Mouse (Mus musculus) v-Abl transformed pro-B cells (cell line): ENCODE data around the gene Cebpa.

Experiments
- in situ Hi-C, 2 experiments: fragments of 400-800 bp; cut with MboI; formaldehyde crosslinking; loops; one replicate each; pipeline ENCODE4 v1.15.1; 2025; ENCODE audit not compliant: unreplicated experiment in 2 of 2

Cebpa gene

DNA sequence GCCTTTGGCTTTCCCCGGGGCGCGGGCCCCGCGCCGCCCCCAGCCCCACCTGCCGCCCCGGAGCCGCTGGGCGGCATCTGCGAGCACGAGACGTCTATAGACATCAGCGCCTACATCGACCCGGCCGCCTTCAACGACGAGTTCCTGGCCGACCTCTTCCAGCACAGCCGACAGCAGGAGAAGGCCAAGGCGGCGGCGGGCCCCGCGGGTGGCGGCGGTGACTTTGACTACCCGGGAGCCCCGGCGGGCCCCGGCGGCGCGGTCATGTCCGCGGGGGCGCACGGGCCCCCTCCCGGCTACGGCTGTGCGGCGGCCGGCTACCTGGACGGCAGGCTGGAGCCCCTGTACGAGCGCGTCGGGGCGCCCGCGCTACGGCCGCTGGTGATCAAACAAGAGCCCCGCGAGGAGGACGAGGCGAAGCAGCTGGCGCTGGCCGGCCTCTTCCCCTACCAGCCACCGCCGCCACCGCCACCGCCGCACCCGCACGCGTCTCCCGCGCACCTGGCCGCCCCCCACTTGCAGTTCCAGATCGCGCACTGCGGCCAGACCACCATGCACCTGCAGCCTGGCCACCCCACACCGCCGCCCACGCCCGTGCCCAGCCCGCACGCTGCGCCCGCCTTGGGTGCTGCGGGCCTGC, 533 bp downstream of the Cebpa start:
- in situ Hi-C loops, result no loop called here

DNA sequence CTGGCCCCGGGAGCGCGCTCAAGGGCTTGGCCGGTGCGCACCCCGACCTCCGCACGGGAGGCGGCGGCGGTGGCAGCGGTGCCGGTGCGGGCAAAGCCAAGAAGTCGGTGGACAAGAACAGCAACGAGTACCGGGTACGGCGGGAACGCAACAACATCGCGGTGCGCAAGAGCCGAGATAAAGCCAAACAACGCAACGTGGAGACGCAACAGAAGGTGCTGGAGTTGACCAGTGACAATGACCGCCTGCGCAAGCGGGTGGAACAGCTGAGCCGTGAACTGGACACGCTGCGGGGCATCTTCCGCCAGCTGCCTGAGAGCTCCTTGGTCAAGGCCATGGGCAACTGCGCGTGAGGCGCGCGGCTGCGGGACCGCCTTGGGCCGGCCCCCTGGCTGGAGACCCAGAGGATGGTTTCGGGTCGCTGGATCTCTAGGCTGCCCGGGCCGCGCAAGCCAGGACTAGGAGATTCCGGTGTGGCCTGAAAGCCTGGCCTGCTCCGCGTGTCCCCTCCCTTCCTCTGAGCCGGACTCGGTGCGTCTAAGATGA, 1.1 kb downstream of the Cebpa start:
- in situ Hi-C loops, result no loop called here

DNA sequence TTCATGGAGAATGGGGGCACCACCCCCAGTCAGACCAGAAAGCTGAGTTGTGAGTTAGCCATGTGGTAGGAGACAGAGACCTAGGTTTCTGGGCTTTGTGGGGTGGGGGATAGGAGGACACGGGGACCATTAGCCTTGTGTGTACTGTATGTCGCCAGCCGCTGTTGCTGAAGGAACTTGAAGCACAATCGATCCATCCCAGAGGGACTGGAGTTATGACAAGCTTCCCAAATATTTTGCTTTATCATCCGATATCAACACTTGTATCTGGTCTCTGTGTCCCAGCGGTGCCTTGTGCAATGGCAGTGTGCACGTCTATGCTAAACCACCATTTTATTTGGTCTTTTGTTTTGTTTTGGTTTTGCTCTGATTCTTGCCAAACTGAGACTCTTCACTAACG, 2.1 kb downstream of the Cebpa start:
- in situ Hi-C loops, result no loop called here

DNA sequence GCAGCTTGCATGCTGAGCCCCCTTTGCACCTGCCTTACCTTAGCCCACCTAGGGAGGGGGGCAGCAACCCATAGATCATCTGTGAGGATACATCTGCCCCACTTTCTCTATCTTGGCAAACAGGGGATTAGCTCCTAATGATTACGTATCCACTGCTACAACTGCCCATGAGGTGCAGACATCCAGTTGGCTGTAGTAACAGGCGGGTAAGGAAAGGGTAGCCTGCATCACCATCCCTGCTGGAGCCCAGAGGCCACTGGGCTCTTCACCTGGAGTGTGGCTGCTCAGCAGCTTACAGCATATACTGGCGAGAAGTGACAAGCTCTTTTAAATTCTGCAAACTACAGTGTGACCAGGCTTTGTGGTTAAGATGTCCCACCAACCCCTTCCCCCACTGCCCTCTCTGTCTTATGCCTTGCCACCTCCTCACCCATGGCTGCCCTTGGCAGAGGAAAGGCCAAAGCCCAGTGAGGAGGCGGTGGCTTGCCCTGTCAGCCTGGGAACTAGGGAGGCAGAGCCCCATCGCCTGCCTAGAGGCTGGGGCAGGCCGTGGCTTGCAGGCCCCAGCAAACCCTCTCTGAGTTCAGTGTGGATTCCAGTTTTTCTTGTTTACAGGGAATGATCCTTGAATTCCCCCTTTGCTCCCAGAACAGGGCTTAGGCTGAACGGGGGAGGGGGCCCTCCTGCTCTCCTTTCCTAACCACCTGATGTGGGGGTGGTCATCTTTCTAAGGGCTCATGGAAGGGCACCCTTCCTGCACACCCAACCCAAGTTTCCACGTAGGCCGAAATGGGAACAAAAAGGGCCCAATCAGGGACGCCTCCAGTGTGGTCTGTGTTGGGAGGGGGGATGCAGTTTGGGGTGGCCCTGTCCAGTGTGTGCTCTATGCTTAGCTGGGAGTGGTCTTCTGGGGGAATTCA, 3.6 kb downstream of the Cebpa start:
- in situ Hi-C loops, result no loop called here

DNA sequence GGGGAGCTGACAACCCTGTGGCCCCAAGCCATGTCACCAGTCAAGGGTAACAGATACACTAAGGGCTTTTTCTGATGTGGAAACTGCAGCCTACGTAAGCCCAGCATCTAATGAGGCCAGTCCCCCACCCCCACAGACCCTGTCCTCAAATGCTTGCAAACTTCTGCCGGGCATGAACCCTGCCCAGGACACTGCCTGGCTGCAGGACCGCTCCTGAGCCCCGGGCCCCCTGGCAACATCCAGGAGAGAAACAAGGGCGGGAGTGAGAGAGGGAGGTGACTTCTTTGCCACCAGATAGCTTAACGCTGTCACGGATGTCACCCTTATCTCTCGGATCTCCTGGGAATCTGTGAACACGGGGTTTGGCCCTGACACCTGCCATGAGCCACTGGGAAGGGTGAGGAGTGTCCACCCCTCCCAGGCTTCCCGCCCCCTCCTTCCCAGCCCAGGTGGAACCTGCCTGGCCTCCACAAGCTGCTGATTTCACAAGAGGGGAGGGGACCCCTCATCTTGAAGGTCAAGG, 4.4 kb downstream of the Cebpa start:
- in situ Hi-C loops, result no loop called here

DNA sequence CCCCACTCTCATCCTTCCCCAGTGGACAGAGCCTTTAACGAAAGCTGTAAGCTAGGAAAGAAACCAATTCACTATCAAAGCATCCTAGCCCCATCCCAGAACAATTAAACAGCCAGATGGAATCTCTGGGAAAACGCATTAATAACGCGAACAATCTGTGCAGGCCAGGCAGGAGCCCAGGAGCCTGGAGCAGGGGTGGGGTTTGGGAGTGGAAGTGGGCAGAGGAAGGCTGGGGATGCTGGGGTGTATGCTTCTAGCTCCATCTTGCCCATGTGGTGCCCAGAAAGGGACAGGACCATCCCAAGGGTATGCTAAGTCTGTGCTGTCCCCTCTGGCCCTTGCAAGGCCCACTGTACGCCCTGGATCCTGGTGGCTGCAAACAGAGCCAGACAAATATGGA, 5.1 kb downstream of the Cebpa start:
- in situ Hi-C loops, result no loop called here

DNA sequence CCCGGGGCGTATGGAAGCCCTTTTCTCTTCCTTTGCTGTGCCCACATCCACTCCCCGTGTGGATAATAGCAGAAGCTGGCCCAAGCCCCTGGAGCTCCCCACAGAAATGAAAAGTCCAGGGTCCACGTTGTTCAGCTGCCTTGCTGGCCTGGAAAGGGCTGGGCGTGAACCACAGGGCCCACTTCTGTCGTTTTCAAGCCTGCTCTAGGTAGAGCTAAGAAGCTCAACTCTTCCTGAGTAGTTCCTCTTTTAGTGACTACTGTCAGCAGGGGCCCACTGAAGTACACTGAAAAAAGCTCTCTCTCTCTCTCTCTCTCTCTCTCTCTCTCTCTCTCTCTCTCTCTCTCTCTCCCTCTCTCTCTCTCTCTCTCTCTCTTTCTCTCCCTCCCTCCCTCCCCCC, 5.7 kb downstream of the Cebpa start:
- in situ Hi-C loops, result no loop called here

DNA sequence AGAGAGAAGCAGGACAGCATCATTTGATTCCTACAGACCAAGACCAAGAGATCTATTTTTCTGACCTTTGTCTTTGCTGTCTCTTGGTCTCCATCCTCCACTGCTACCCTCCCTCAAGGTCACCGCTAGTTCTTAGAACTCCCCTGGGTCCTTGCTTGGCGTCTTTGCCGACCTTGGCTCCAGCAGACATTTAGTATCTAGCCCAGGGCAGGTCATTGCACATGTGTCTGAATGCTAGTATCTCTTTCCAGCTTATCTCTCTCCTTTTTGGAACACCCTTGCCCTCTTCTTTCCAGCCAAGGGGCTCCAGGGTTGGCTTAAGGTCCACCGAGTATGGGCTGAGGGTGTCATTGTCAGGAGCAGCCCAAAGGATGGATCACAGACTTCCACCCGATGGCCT, 6.9 kb downstream of the Cebpa start:
- in situ Hi-C loops, result no loop called here

DNA sequence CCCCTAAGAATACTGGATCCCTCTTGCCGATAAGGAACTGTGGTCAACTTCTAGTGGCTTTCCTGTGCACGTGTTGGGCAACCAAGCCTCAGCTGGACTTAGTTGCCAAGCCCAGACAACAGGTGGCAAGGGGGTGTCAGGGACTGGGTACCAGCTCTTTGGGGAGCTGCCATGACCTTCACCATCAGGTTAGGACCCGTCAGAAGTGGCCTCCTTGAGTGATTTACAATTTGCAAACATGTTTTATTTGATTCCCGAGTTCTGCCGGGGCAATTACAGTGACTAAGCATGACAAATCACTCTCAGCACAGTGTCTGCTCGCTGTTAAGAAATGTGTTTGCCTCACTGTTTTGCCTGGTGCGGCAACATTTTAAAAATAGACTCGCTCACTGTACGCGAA, 7.9 kb downstream of the Cebpa start:
- in situ Hi-C loops, result no loop called here

DNA sequence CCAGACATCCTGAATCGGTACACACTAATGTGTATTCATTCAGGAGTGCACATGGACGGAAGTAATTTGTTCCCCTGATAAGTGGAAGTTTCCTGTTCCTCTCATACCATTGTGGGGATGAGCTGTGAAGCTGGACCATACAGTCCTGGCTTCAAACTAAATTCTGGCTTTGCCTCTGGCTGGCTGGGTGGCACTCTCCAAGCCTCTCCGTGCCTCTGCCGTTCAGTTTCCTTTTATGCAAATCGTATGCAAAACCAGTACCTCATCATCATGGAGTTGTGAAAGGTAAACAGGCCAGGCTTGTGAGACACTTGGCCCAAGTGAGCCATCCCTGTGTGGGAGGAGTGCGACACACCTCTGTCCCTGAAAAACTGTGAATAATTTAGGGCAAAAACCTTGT, 8.6 kb downstream of the Cebpa start:
- in situ Hi-C loops, result no loop called here

DNA sequence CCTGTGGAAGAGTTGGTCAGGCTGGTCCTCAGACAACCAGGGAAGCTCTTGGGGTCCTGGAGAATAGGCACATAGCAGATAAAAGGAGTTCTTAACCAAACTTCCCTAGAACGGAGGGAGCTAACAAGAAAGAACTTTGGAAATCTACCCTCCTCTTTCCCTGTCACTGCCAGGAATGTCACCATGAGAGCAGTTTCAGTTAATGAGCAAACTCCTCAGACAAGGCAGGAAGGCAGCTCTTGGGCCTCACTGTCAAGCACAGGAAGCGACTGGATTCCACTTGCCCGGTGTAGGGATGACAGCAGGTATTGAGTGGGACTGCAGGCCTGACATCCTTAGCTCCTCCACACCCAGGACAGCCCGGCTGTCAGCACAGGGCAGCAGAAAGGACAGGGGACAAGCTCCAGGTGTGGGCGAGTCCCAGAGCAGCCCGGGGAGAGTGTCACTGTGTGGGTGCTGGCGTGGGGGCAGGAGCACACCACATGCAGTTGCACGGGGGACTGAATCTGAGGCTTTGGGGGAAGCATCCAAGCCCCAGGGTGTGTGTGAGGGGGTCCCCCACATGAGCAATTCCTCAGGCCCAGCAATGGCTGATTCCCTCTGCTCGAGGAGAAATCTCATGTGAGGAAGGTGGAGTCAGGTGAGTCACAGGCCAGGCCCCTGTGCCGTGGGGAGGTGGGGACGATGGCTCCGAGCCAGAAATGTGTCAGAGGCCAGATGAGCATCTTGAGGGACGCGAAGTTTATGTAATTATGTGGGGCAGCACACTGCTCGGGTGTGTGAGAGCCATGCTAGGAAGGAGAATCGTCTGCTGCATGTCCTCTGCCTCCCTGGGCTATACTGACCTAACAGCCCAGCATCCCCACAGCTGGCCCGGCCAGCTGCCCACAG, 9.8 kb downstream of the Cebpa start:
- in situ Hi-C loops, result no loop called here

DNA sequence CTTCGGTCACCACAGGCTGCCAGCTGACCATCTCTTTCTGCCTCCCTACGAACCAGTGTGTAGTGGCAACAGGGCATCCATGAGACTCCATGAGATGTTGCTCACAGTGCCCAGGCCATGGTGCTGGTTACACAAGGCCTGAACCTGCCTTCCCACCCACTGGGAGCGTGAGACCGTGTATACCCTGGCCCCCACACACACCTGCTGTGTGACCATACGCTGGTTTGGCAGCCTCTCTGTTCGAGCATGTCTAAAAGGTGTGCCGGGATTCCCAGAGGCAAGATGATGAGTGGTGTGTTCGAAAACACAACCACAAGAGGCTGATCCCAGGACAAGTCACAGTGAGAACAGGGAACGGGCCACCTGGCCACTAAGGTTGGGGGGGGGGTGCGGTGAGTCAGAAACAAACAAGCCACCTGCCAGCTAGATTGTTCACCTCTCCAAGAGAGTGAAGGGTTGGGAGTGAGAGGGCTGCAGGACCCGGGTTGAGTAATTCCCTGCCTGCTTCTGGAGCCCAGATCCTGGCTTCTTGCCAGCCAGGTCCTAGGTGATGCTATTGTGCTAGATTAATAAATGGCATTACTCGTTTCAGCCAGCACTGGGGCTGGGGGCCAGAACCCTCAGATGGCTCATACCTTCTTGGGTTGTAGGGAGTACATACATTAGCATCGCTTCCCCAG, 11.1 kb downstream of the Cebpa start:
- in situ Hi-C loops, result no loop called here

DNA sequence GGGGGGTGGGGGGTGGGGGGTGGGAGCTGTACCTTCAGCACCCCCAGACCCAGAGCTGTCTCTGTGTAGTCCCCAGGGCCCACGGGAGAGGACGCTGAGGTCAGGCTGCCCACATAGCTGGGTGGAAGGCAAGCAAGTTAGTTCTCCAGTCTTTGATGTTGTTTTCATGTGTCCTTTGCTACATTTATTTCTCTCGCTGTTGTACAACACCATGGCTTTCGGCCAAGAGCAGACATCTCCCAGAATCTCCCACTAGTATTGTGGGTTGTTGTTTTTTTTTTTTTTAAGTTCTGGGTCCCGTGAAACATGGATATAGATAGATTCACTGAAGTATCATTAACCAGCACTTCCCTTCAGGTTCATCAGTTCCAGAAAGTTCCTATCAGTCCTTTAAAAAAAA, 11.8 kb downstream of the Cebpa start:
- in situ Hi-C loops, result no loop called here

DNA sequence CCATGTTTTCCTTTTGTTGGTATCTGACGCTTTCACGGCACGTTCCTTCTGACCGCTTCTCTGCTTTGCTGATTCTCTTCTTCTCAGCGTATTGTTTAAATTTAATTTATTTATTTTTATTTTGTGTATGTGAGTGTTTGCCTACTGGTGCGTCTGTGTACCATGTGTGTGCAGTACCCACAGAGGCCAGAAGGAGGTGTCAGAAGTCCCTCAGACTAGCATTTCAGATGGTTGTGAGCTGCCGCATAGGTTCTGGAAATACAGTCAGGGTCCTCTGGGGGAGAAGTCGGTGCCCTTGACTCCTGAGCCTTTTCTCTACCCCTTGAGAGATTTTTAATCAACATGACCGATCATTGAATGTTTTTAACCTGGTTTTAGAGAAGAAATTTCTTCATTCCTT, 12.5 kb downstream of the Cebpa start:
- in situ Hi-C loops, result no loop called here

DNA sequence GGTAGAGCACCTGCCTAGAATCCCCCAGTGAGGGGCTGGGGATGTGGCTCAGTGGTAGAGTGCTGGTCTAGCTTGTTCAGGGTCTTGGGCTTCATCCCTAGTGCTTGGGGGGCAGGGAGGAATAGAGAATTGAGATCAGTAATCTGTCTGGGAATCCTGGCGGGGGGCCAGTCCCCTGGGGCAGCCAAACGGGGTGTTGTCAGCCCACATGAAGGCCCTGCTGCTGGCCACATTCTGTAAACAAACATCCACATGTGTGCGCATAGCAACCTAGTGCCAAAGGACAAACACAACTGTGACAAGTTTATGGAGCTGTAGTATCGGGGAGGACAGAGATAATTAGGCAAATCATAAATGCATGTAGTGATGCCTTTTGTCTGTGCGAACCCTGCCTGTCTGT, 15.5 kb downstream of the Cebpa start:
- in situ Hi-C loops, result no loop called here

DNA sequence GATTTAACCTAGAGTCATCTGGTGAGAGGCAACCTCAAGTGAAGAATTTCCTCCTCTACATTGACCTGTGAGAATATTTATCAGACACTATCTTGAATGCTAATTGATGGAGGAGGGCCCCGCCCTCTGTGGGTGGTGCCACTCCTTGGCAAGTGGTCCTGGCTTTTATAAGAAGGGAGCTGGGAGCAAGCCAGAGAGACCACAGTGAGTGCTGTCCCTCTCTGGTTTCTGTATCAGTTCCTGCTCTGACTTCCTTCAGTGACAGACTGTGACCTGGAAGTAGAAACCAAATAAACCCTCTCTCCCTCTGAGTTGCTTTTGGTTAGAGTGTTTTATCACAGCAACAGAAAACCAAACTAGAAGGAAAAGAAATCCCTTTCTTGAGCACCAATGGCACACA, 18.4 kb downstream of the Cebpa start:
- in situ Hi-C loops, result no loop called here

DNA sequence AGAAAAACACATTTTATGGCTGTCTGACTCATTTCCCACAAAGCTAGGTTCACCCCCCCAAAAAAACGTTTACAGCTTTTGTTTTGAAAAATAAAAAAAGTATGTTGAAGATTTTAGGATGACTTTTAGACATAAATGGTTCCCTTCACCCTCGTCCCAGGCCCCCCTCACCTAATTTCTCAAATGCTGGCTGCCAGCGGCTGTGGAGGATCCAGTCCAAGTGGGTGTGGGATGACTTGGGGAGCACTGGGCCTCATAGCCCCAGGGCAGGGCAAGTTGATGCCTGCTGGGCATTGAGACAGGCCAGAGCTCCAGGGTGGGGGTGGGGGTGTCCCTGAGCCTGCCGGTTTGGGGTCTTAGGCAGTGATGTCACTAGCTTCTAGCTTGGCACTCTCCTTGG, 19.4 kb downstream of the Cebpa start:
- in situ Hi-C loops, result no loop called here

DNA sequence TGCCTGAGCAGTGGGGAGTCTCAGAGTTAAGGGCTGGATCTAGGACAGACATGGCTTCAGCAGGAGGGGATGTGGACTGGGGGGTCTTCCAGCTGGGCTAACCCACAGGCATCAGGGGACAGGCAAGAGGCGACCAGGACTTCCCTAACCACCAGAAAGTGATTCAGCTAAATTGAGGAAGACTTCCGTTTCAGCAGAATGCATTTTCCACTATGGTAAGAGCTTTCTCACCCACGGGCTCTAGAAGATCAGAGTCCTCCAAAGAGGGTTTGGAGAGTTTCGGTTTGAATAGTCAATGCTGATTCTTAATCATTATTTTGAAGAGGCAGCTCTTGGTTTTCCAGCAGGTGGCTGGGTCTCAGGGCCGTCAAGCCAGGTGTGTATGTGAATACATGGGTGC, 20.8 kb downstream of the Cebpa start:
- in situ Hi-C loops, result no loop called here

DNA sequence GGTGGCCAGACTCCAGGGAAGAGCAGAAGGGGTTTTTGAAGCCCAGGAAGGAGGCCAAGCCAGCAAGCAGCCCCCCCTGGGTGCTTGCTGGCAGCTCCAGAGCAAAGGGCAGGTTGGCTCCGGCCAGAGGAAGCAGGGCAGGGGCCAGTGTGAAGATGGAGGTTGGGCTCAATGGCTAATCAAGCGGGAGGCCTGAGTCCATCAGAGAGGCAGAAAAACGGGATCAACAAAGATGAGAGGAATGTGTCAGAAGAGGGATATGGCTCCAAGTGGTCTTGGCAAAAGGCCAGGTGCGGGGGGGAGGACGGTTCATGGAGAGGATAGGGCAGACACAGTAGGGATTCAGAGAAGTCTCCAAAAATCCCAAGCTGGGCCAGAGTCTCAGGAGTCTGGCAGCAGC, 22.4 kb downstream of the Cebpa start:
- in situ Hi-C loops, result no loop called here

DNA sequence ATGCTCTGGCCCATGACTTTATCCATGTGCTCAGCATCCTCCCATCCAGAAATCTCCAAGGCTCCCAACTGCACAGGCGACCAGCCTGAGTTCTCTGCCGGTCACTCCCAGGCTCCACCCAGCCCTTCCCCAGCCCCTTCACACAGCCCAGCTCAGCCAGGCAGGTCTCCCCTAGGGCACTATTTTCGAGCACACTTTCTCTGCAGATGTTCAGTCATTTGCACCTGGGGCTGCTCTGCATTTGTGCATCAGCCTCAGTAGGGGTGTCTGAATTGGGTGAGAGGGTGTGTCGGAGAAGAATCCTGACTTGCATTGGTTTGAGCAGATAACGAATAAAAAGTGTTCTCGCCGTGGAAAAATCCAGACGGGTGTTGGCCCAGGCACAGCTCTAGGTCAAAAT, 23.4 kb downstream of the Cebpa start:
- in situ Hi-C loops, result no loop called here
